In the genomic region with DNA sequence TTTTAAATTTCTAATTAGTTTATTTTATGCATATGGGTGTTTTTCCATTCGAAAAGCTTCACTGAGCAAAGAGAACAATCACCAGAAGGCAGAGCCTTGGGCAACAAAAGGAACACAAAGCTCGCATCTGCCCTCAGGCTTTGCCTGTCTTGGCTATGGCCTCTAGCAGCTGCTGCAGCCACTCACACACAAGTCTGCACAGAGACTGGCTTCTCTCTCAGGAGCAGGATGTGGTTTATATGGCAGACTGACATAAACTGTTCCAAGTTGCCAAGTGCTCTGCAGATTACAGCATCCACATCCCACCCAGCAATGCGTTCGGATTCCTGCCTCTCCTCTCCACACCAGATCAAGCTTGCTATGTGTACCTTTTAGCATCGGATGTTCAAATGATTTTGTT, we compare ENCODE assay signal across 14 mouse cellular contexts. TPM values are rescaled to one million over a fixed set of nuclear protein-coding genes. Genes with fewer than 3 reads are reported as not detected.
DNase-seq lines count a peak whose midpoint lies in the region; ATAC-seq lines count a peak whose summit lies in the region.
"Had no signal": no experiment of that assay in that cellular context is flagged by ENCODE, and none has a peak within 500 bp of the region (broad histone marks: within the 10 kb centered on the region; RNA-seq: fewer than 3 reads in every experiment).

No protein-coding gene starts in this region.

- no peak overlapping the region for H3K27ac ChIP-seq in forebrain, embryonic 14.5 days (ENCODE audit: low read depth, low read length)
- no peak overlapping the region for H3K27ac ChIP-seq in forebrain, embryonic 12.5 days
- no peak overlapping the region for H3K27ac ChIP-seq in kidney, embryonic 14.5 days (ENCODE audit: low read depth, low read length)
- H3K27ac ChIP-seq: heart, adult 2 months; neural tube, embryonic 12.5 days; stomach, embryonic 15.5 days had no signal

- no peak for ATAC-seq in forebrain, embryonic 14.5 days
- no peak for ATAC-seq in forebrain, embryonic 12.5 days (ENCODE audit: low FRiP score)
- 0 out of 2 replicates have a peak, but pooled peaks have one; percentile 1 for ATAC-seq in neutrophil, adult 5-6 weeks (ENCODE audit: extremely low read depth, insufficient number of reproducible peaks, low FRiP score, poor library complexity, severe bottlenecking)
- ATAC-seq in kidney, embryonic 14.5 days (ENCODE audit: low FRiP score, low TSS enrichment), result no peak
- ATAC-seq: forebrain, embryonic 16.5 days had no signal

- 73% methylated on average over 5 of the region's 5 CpGs for WGBS in forebrain, embryonic 14.5 days
- WGBS in forebrain, embryonic 12.5 days, result 80% methylated on average over 5 of the region's 5 CpGs
- WGBS in kidney, embryonic 14.5 days, result 86% methylated on average over 5 of the region's 5 CpGs

- no peak overlapping the region for H3K4me3 ChIP-seq in forebrain, embryonic 14.5 days (ENCODE audit: low read depth, low read length)
- no peak overlapping the region for H3K4me3 ChIP-seq in forebrain, embryonic 12.5 days (replicated peaks)
- no peak overlapping the region for H3K4me3 ChIP-seq in kidney, embryonic 14.5 days (ENCODE audit: low read length)
- H3K4me3 ChIP-seq: heart, adult 2 months; neural tube, embryonic 12.5 days; stomach, embryonic 15.5 days had no signal

- no peaks in the 10 kb centered on the region for H3K9me3 ChIP-seq in forebrain, embryonic 14.5 days (replicated peaks; ENCODE audit: control insufficient read depth, low read length)
- H3K9me3 ChIP-seq in forebrain, embryonic 12.5 days, result 0 out of 2 replicates have a peak, but pooled peaks cover 4% of the 10 kb centered on the region
- no peaks in the 10 kb centered on the region for H3K9me3 ChIP-seq in kidney, embryonic 14.5 days (ENCODE audit: control insufficient read depth, low read length)
- H3K9me3 ChIP-seq: neural tube, embryonic 12.5 days; stomach, embryonic 15.5 days had no signal

- peak; percentile 42 for DNase-seq in forebrain, embryonic 14.5 days (ENCODE audit: low spot score)
- DNase-seq in 416B (ENCODE audit: low read depth), result peak; percentile 51
- peak; percentile 40 for DNase-seq in brain, adult 2 months (ENCODE audit: low read depth, low spot score)
- no peak for DNase-seq in urinary bladder, adult 18-20 months (ENCODE audit: low spot score in 2 of 2)
- no peak for DNase-seq in embryo, embryonic 9.5 days (ENCODE audit: extremely low spot score)
- DNase-seq: embryo, embryonic 11 days; heart, adult 2 months; kidney, adult 11 months had no signal

- no peaks in the 10 kb centered on the region for H3K36me3 ChIP-seq in forebrain, embryonic 14.5 days (ENCODE audit: control insufficient read depth, insufficient read depth, low read length)
- H3K36me3 ChIP-seq in forebrain, embryonic 12.5 days (replicated peaks), result no peaks in the 10 kb centered on the region
- no peaks in the 10 kb centered on the region; the same call in 1 of the 2 replicates for H3K36me3 ChIP-seq in kidney, embryonic 14.5 days (ENCODE audit: control insufficient read depth, insufficient read depth, low read length)
- H3K36me3 ChIP-seq: neural tube, embryonic 12.5 days; stomach, embryonic 15.5 days had no signal

- no peak overlapping the region for H3K4me2 ChIP-seq in forebrain, embryonic 14.5 days (ENCODE audit: low read length)
- H3K4me2 ChIP-seq in forebrain, embryonic 12.5 days, result no peak overlapping the region
- H3K4me2 ChIP-seq in kidney, embryonic 14.5 days (replicated peaks; ENCODE audit: low read depth, low read length), result no peak overlapping the region
- H3K4me2 ChIP-seq: neural tube, embryonic 12.5 days; stomach, embryonic 15.5 days had no signal

- no peaks in the 10 kb centered on the region for H3K4me1 ChIP-seq in forebrain, embryonic 14.5 days (ENCODE audit: control insufficient read depth, insufficient read depth, low read length)
- peaks cover 2% of the 10 kb centered on the region; the same call in 1 of the 2 replicates for H3K4me1 ChIP-seq in forebrain, embryonic 12.5 days
- H3K4me1 ChIP-seq in kidney, embryonic 14.5 days (ENCODE audit: control insufficient read depth, insufficient read depth, low read length), result no peaks in the 10 kb centered on the region
- H3K4me1 ChIP-seq: neural tube, embryonic 12.5 days; stomach, embryonic 15.5 days had no signal

- no peak overlapping the region for H3K9ac ChIP-seq in forebrain, embryonic 14.5 days (ENCODE audit: low read length)
- no peak overlapping the region for H3K9ac ChIP-seq in forebrain, embryonic 12.5 days
- no peak overlapping the region for H3K9ac ChIP-seq in kidney, embryonic 14.5 days (ENCODE audit: low read depth, low read length)
- H3K9ac ChIP-seq: neural tube, embryonic 12.5 days; stomach, embryonic 15.5 days had no signal

- H3K27me3 ChIP-seq in forebrain, embryonic 14.5 days (replicated peaks; ENCODE audit: control insufficient read depth, insufficient read depth, low read length), result no peaks in the 10 kb centered on the region
- no peaks in the 10 kb centered on the region for H3K27me3 ChIP-seq in forebrain, embryonic 12.5 days
- no peaks in the 10 kb centered on the region for H3K27me3 ChIP-seq in kidney, embryonic 14.5 days (ENCODE audit: control insufficient read depth, insufficient read depth, low read length)
- H3K27me3 ChIP-seq: neural tube, embryonic 12.5 days; stomach, embryonic 15.5 days had no signal

RNA-seq across cellular contexts. Expression of gene Zfyve21, which starts 37.8 kb away (rescaled TPM):
- polyA plus RNA-seq in forebrain, embryonic 14.5 days (2014; fragmentation: Nextera tagmentation; extraction: Ambion mirVana), result 43.0 and 45.0 TPM in 2 replicates
- polyA plus RNA-seq in forebrain, embryonic 12.5 days (2016; fragmentation: Nextera tagmentation; extraction: Ambion mirVana), result 50.3 and 55.0 TPM in 2 replicates
- total RNA-seq in neutrophil, adult 5-6 weeks (2017), result 2.3 and 2.9 TPM in 2 replicates
- polyA plus RNA-seq in kidney, embryonic 14.5 days (2014; fragmentation: Nextera tagmentation; extraction: Ambion mirVana), result 110 and 113 TPM in 2 replicates

RNA-seq across cellular contexts. Expression of gene Xrcc3, which starts 38.1 kb away (rescaled TPM):
- 3.0 and 3.7 TPM in 2 replicates for polyA plus RNA-seq in forebrain, embryonic 14.5 days (2014; fragmentation: Nextera tagmentation; extraction: Ambion mirVana)
- polyA plus RNA-seq in forebrain, embryonic 12.5 days (2016; fragmentation: Nextera tagmentation; extraction: Ambion mirVana), result 10.0 and 11.6 TPM in 2 replicates
- 0.58 and 0.61 TPM in 2 replicates for total RNA-seq in neutrophil, adult 5-6 weeks (2017)
- polyA plus RNA-seq in kidney, embryonic 14.5 days (2014; fragmentation: Nextera tagmentation; extraction: Ambion mirVana), result 11.2 and 20.3 TPM in 2 replicates

RNA-seq across cellular contexts. Expression of gene Ppp1r13b, which starts 56.2 kb away (rescaled TPM):
- polyA plus RNA-seq in forebrain, embryonic 14.5 days (2014; fragmentation: Nextera tagmentation; extraction: Ambion mirVana), result 12.5 and 20.1 TPM in 2 replicates
- 9.5 and 9.9 TPM in 2 replicates for polyA plus RNA-seq in forebrain, embryonic 12.5 days (2016; fragmentation: Nextera tagmentation; extraction: Ambion mirVana)
- total RNA-seq in neutrophil, adult 5-6 weeks (2017), result 26.1 and 28.2 TPM in 2 replicates
- 13.6 and 20.6 TPM in 2 replicates for polyA plus RNA-seq in kidney, embryonic 14.5 days (2014; fragmentation: Nextera tagmentation; extraction: Ambion mirVana)

Comparison
In these comparisons a context has a peak if more than half of its experiments do, and no peak if none do; other contexts are left out.
1. DNase-seq: peak in forebrain, embryonic 14.5 days (single experiment), 416B (single experiment) and brain, adult 2 months (single experiment); none in urinary bladder, adult 18-20 months (0 of 2) and embryo, embryonic 9.5 days (single experiment).